Mouse (Mus musculus) neural tube, embryonic 11.5 days (tissue): ENCODE data around the gene Wipf2. TPM values are rescaled to one million over a fixed set of nuclear protein-coding genes. Genes with fewer than 3 reads are reported as not detected.
A peak's percentile ranks its signal among the peaks of the same experiment; 100 is the strongest.

ENCODE experiments used
- ATAC-seq: fragments of 200-750 bp; cut with Nextera tagmentation; 2 replicates; pipeline ENCODE4 v1.8.0; 2017; ENCODE audit warnings: moderate number of reproducible peaks, mild to moderate bottlenecking, moderate TSS enrichment, moderate library complexity; ENCODE audit not compliant: insufficient read depth, low FRiP score, low TSS enrichment
- DNase-seq: peaks from one replicate; pipeline ENCODE4 v3.0.0-alpha.2; 2015; ENCODE audit warnings: low spot score
- H3K27ac ChIP-seq: fragments of 300-500 bp; sonication (generic); 2 replicates; pipeline ENCODE4 v1.5.1; 2014; ENCODE audit warnings: low read depth, mild to moderate bottlenecking, low read length
- H3K27me3 ChIP-seq: fragments of 300-500 bp; sonication (generic); 2 replicates; pipeline ENCODE4 v1.6.1; 2014; ENCODE audit warnings: mild to moderate bottlenecking, low read length, mixed read lengths; ENCODE audit not compliant: control insufficient read depth, insufficient read depth
- H3K36me3 ChIP-seq: fragments of 300-500 bp; sonication (generic); 2 replicates; pipeline ENCODE4 v1.6.1; 2014; ENCODE audit warnings: mild to moderate bottlenecking, low read length, moderate library complexity, mixed read lengths; ENCODE audit not compliant: control insufficient read depth, insufficient read depth
- H3K4me1 ChIP-seq: fragments of 300-500 bp; sonication (generic); 2 replicates; pipeline ENCODE4 v1.6.1; 2014; ENCODE audit warnings: low read length, mixed read lengths; ENCODE audit not compliant: control insufficient read depth, insufficient read depth
- H3K4me2 ChIP-seq: fragments of 300-500 bp; sonication (generic); 2 replicates; pipeline ENCODE4 v1.6.1; 2014; ENCODE audit warnings: low read depth, mild to moderate bottlenecking, moderate library complexity
- H3K4me3 ChIP-seq: fragments of 300-500 bp; sonication (generic); 2 replicates; pipeline ENCODE4 v1.5.1; 2014; ENCODE audit warnings: low read depth, low read length
- H3K9ac ChIP-seq: fragments of 300-500 bp; sonication (generic); 2 replicates; pipeline ENCODE4 v1.6.1; 2014; ENCODE audit warnings: mild to moderate bottlenecking, low read length
- H3K9me3 ChIP-seq: fragments of 300-500 bp; sonication (generic); 2 replicates; pipeline ENCODE4 v1.6.1; 2016; ENCODE audit warnings: low read length; ENCODE audit not compliant: control insufficient read depth
- WGBS: fragments of 180-500 bp; shearing (Covaris S2); extraction: QIAGEN DNeasy Blood & Tissue Kit; methylation state at CpG from one replicate; pipeline ENCODE4 v1.1.7; 2014; 5-methylcytosine and 5-hydroxymethylcytosine counted together
- polyA plus RNA-seq: library from polyadenylated mRNA; unstranded; fragments of >200 nt; fragmentation: Nextera tagmentation; extraction: Ambion mirVana; gene quantifications from 2 replicates; pipeline ENCODE4 v1.2.1, GENCODE M21; 2014

Gene Wipf2
- polyA plus RNA-seq, 1 experiment from 2014 or later, result 5.6 TPM

GRCm38 (mm10) chr11:98867293-98867692 is 3.9 kb downstream of the Wipf2 start:
- H3K9me3 ChIP-seq, result no peaks in the 10 kb centered on the region
- no peak for ATAC-seq
- DNase-seq, result peak; percentile 28
- no peak overlapping the region for H3K27ac ChIP-seq
- no peak overlapping the region for H3K9ac ChIP-seq
- H3K36me3 ChIP-seq, result 0 out of 2 replicates have a peak, but pooled peaks cover 2% of the 10 kb centered on the region
- peaks cover 8% of the 10 kb centered on the region for H3K4me1 ChIP-seq
- WGBS, result 71% methylated on average over 12 of the region's 12 CpGs
- no peaks in the 10 kb centered on the region for H3K27me3 ChIP-seq
- H3K4me3 ChIP-seq, result no peak overlapping the region
- H3K4me2 ChIP-seq, result no peak overlapping the region

GRCm38 (mm10) chr11:98869906-98870305 is 6.5 kb downstream of the Wipf2 start:
- Histone ChIP-seq H3K4me1 (no peaks in the 10 kb centered on the region), H3K27me3 (no peaks in the 10 kb centered on the region), H3K36me3 (0 out of 2 replicates have a peak, but pooled peaks cover 2% of the 10 kb centered on the region), H3K4me2 (no peak overlapping the region), H3K9me3 (no peaks in the 10 kb centered on the region), H3K4me3 (no peak overlapping the region), H3K9ac (no peak overlapping the region), H3K27ac (no peak overlapping the region)
- no peak for ATAC-seq
- 95% methylated on average over 8 of the region's 8 CpGs for WGBS
- DNase-seq, result no peak

DNA sequence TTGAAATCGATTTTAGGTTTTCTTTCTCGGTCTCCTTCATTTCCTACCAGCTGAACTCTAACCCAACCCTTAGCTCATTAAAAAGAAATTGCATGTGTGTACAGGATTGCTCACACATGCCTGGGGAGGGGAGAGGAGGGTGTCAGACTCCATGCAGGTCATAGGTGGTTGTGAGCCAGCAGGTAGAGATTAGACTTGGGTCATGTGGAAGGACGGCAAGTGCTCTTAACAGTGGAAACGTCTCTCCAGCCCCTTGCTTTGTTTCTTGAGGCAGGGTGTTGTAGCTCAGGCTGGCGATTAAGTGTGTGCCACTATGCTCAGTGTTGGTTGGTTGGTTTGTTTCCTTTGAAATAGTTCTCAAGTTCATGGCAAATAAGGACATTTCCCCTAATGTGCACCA is 7.4 kb downstream of the Wipf2 start:
- WGBS, result 81% methylated on average over 5 of the region's 5 CpGs
- H3K4me2 ChIP-seq, result no peak overlapping the region
- no peak for ATAC-seq
- no peak overlapping the region for H3K9ac ChIP-seq
- H3K27me3 ChIP-seq, result no peaks in the 10 kb centered on the region
- H3K4me3 ChIP-seq, result no peak overlapping the region
- no peaks in the 10 kb centered on the region for H3K9me3 ChIP-seq
- DNase-seq, result no peak
- H3K4me1 ChIP-seq, result no peaks in the 10 kb centered on the region
- H3K36me3 ChIP-seq, result 0 out of 2 replicates have a peak, but pooled peaks cover 2% of the 10 kb centered on the region
- H3K27ac ChIP-seq, result no peak overlapping the region

DNA sequence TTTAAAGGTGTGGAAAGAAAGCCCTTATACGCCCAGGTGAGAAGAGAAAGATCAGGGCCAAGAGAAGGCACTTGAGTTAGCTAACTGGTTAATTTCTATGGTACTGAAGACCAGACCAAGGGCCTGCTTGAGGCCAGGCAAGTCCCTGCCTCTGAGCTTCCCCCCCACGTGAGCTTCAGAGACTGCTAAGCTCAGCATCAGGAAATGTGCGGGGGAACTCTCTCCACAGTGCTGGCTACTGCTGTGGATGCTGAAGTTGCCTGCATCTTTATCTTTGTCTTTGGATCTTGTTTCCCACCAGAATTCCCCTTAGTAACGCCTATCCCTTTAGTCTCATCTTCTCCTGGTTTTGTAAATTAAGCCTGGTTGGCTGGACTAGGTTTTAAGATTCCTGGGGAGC is 8.0 kb downstream of the Wipf2 start:
- ATAC-seq (no peak), DNase-seq (no peak)
- H3K27me3 ChIP-seq, result no peaks in the 10 kb centered on the region
- no peak overlapping the region for H3K27ac ChIP-seq
- 67% methylated on average over 4 of the region's 4 CpGs for WGBS
- no peak overlapping the region for H3K4me3 ChIP-seq
- no peak overlapping the region for H3K9ac ChIP-seq
- H3K36me3 ChIP-seq, result 0 out of 2 replicates have a peak, but pooled peaks cover 2% of the 10 kb centered on the region
- H3K4me1 ChIP-seq, result no peaks in the 10 kb centered on the region
- H3K9me3 ChIP-seq, result no peaks in the 10 kb centered on the region
- no peak overlapping the region for H3K4me2 ChIP-seq

- Histone ChIP-seq H3K27me3 (no peaks in the 10 kb centered on the region), H3K36me3 (0 out of 2 replicates have a peak, but pooled peaks cover 2% of the 10 kb centered on the region), H3K4me2 (no peak overlapping the region), H3K4me1 (no peaks in the 10 kb centered on the region), H3K27ac (no peak overlapping the region), H3K4me3 (no peak overlapping the region), H3K9me3 (no peaks in the 10 kb centered on the region), H3K9ac (no peak overlapping the region)
- ATAC-seq, result no peak
- no peak for DNase-seq
- 82% methylated on average over 4 of the region's 4 CpGs for WGBS
Observed at GRCm38 (mm10) chr11:98872040-98872439, 8.6 kb downstream of the Wipf2 start.

DNA sequence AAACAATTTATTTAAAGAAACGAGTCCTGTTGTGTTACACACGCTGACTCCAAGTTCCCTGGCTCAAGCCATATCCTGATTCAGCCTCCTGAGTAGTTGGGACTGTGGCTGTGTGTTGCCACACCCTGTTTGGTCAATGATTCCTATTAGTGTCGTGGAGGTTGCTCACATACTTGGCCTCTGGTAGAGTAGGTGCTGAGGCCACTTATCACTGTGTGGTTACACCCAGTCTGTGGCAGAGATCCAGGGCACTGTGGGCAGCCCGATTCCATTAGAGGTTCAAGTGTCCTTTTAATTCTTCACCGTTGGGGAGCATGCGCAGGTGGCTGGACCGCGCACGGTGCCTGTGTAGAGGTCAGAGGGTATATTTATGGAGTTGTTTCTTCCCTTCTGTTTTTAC is 10.5 kb downstream of the Wipf2 start:
- ATAC-seq (no peak), DNase-seq (no peak)
- Histone ChIP-seq H3K4me3 (no peak overlapping the region), H3K4me2 (no peak overlapping the region), H3K9ac (no peak overlapping the region), H3K36me3 (no peaks in the 10 kb centered on the region), H3K27ac (no peak overlapping the region), H3K4me1 (no peaks in the 10 kb centered on the region), H3K9me3 (no peaks in the 10 kb centered on the region), H3K27me3 (no peaks in the 10 kb centered on the region)
- WGBS, result 96% methylated on average over 9 of the region's 9 CpGs

DNA sequence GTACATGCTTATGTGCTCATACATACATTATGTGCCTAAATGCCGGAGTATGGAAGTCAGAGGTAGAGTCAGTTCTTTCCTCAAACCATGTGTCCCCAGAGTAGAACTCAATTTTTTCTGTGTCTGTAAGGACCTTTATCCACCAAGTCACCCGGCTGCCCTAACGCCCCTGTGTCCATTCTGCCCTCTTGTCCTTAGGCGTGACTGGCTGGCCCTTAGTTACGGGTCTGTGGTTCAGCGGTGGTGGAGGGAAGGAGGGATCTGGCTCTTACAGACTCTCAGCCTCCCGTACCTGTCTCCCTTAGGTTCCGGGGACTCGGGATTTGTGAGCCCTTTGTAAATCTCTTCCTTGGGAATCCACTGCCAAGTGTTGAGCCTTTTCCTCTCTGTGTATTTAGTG is 13.6 kb downstream of the Wipf2 start:
- H3K4me2 ChIP-seq, result no peak overlapping the region
- H3K27ac ChIP-seq, result no peak overlapping the region
- no peak overlapping the region for H3K4me3 ChIP-seq
- ATAC-seq, result no peak
- 86% methylated on average over 9 of the region's 9 CpGs for whole genome bisulfite sequencing
- no peaks in the 10 kb centered on the region for H3K9me3 ChIP-seq
- no peak for DNase-seq
- no peaks in the 10 kb centered on the region for H3K36me3 ChIP-seq
- H3K27me3 ChIP-seq, result no peaks in the 10 kb centered on the region
- H3K4me1 ChIP-seq, result no peaks in the 10 kb centered on the region
- no peak overlapping the region for H3K9ac ChIP-seq

GRCm38 (mm10) chr11:98887703-98888102 is 24.3 kb downstream of the Wipf2 start:
- Histone ChIP-seq H3K27ac (no peak overlapping the region), H3K4me3 (no peak overlapping the region), H3K9me3 (no peaks in the 10 kb centered on the region), H3K36me3 (peaks cover 10% of the 10 kb centered on the region), H3K4me2 (no peak overlapping the region), H3K4me1 (no peaks in the 10 kb centered on the region), H3K9ac (no peak overlapping the region), H3K27me3 (no peaks in the 10 kb centered on the region)
- DNase-seq, result no peak
- ATAC-seq, result no peak
- WGBS, result 99% methylated on average over 3 of the region's 3 CpGs

- 98% methylated on average over 4 of the region's 4 CpGs for WGBS
- H3K9ac ChIP-seq, result no peak overlapping the region
- H3K4me1 ChIP-seq, result no peaks in the 10 kb centered on the region
- no peaks in the 10 kb centered on the region for H3K27me3 ChIP-seq
- H3K36me3 ChIP-seq, result peaks cover 19% of the 10 kb centered on the region
- H3K27ac ChIP-seq, result no peak overlapping the region
- no peak overlapping the region for H3K4me2 ChIP-seq
- no peak overlapping the region for H3K4me3 ChIP-seq
- DNase-seq, result no peak
- no peak for ATAC-seq
- no peaks in the 10 kb centered on the region for H3K9me3 ChIP-seq
Observed at GRCm38 (mm10) chr11:98889077-98889476, 25.6 kb downstream of the Wipf2 start.
